Mouse (Mus musculus) hindbrain, embryonic 16.5 days (tissue): Measurements from ENCODE around the gene Pdcd6ip. TPM values are rescaled to one million over a fixed set of nuclear protein-coding genes. Genes with fewer than 3 reads are reported as not detected.
"Not testable (repeated sequence)": the region's sequence is repeated elsewhere in the genome, so short reads cannot be mapped to it uniquely, and the experiment has no call there.

ENCODE experiments used
- ATAC-seq: fragments of 200-750 bp; cut with Nextera tagmentation; 2 replicates; pipeline ENCODE4 v1.8.0; 2017; ENCODE audit warnings: moderate TSS enrichment, moderate library complexity
- H3K27ac ChIP-seq: fragments of 300-500 bp; sonication (generic); 2 replicates; pipeline ENCODE4 v1.5.1; 2014; ENCODE audit warnings: low read depth, mild to moderate bottlenecking, control low read depth, low read length, moderate library complexity
- H3K27me3 ChIP-seq: fragments of 300-500 bp; sonication (generic); replicated peaks from 2 replicates; pipeline ENCODE4 v1.6.1; 2014; ENCODE audit warnings: low read length; ENCODE audit not compliant: control insufficient read depth, insufficient read depth
- H3K36me3 ChIP-seq: fragments of 300-500 bp; sonication (generic); 2 replicates; pipeline ENCODE4 v1.6.1; 2014; ENCODE audit warnings: mild to moderate bottlenecking, low read length, moderate library complexity, mixed read lengths; ENCODE audit not compliant: control insufficient read depth, insufficient read depth
- H3K4me1 ChIP-seq: fragments of 300-500 bp; sonication (generic); 2 replicates; pipeline ENCODE4 v1.6.1; 2014; ENCODE audit warnings: low read depth, low read length; ENCODE audit not compliant: control insufficient read depth, insufficient read depth
- H3K4me2 ChIP-seq: fragments of 300-500 bp; sonication (generic); 2 replicates; pipeline ENCODE4 v1.6.1; 2014; ENCODE audit warnings: mild to moderate bottlenecking, low read length, control low read depth, moderate library complexity
- H3K4me3 ChIP-seq: fragments of 300-500 bp; sonication (generic); 2 replicates; pipeline ENCODE4 v1.5.1; 2014; ENCODE audit warnings: mild to moderate bottlenecking, low read length, control low read depth, moderate library complexity
- H3K9ac ChIP-seq: fragments of 300-500 bp; sonication (generic); 2 replicates; pipeline ENCODE4 v1.6.1; 2014; ENCODE audit warnings: low read depth, mild to moderate bottlenecking, control low read depth, low read length, moderate library complexity
- H3K9me3 ChIP-seq: fragments of 300-500 bp; sonication (generic); 2 replicates; pipeline ENCODE4 v1.6.1; 2014; ENCODE audit warnings: mild to moderate bottlenecking, low read length, moderate library complexity; ENCODE audit not compliant: control insufficient read depth
- WGBS: fragments of 180-500 bp; shearing (Covaris S2); extraction: QIAGEN DNeasy Blood & Tissue Kit; methylation state at CpG from one replicate; pipeline ENCODE4 v1.1.7; 2014; 5-methylcytosine and 5-hydroxymethylcytosine counted together
- polyA plus RNA-seq: library from polyadenylated mRNA; unstranded; fragments of >200 nt; fragmentation: Nextera tagmentation; extraction: Ambion mirVana; gene quantifications from 2 replicates; pipeline ENCODE4 v1.2.1, GENCODE M21; 2015

Gene Pdcd6ip
- polyA plus RNA-seq, 1 experiment from 2014 or later, result 35.4 TPM

DNA sequence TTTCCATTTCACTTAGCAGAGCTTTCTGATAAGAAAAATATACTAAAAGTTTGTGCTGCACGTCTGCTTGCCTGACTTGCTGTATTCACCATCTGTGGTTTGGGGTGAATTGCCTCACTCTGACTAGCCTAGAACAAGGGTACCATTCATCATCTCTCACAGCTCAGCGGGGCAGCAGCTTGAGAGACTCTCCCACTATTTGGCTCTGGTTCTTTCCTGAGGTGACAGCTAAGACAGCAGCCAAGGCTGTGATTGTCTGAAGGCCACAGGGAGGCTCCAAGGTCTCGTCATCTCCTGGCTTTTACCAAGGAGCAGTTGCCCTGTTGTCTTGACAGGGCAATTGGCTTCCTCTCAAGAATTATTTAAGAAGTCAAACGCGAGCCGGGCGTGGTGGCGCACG, 30.0 kb upstream of the Pdcd6ip start:
- H3K9me3 ChIP-seq, result no peaks in the 10 kb centered on the region
- H3K36me3 ChIP-seq, result no peaks in the 10 kb centered on the region
- H3K27ac ChIP-seq, result no peak overlapping the region
- no peak overlapping the region for H3K9ac ChIP-seq
- ATAC-seq, result no peak
- H3K27me3 ChIP-seq, result no peaks in the 10 kb centered on the region
- 44% methylated on average over 9 of the region's 9 CpGs for WGBS
- H3K4me3 ChIP-seq, result no peak overlapping the region
- peaks cover 10% of the 10 kb centered on the region for H3K4me1 ChIP-seq
- H3K4me2 ChIP-seq, result no peak overlapping the region

DNA sequence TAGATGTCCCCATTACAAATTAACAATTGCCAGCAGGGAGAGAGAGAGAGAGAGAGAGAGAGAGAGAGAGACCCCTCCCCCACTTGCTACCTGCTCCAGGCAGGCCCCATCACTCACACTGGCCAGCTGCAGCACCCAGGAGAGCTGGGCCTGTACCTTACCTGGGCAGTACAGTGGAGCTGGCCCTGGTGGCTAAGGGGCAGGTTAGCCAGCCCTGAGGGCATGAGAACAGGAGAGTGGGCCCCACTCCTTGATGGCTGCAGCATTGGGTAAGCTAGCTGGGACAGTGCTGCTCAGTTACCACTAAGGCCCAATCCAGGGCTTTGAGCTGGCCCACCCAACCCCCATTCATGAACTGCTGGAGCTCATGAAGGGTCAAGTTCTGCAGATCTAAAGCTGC, 27.9 kb upstream of the Pdcd6ip start:
- no peak overlapping the region for H3K4me2 ChIP-seq
- H3K27me3 ChIP-seq, result no peaks in the 10 kb centered on the region
- no peak for ATAC-seq
- H3K4me3 ChIP-seq, result no peak overlapping the region
- no peak overlapping the region for H3K9ac ChIP-seq
- H3K36me3 ChIP-seq, result no peaks in the 10 kb centered on the region
- H3K9me3 ChIP-seq, result no peaks in the 10 kb centered on the region
- peaks cover 4% of the 10 kb centered on the region; the same call in 1 of the 2 replicates for H3K4me1 ChIP-seq
- no peak overlapping the region for H3K27ac ChIP-seq

DNA sequence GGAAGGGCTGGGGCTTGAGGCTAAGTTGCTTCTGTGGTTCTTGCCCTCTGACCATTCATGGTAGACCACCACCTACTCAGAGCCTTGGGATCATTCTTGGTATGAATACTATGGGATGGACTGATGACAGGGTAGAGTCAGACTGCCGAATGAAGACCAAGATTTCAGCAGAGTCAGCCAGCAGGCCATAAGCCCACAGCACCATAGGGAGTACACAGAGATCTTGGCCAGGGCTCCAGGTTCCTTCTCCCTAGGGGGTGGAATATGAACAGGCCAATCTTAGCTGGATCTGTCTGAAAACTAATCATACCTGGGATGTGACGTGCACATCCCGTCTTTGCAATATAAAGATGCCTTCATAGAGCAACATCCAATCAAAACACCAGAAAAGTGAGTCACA, 23.5 kb upstream of the Pdcd6ip start:
- Histone ChIP-seq H3K4me3 (no peak overlapping the region), H3K36me3 (no peaks in the 10 kb centered on the region), H3K27me3 (no peaks in the 10 kb centered on the region), H3K4me2 (no peak overlapping the region), H3K9me3 (no peaks in the 10 kb centered on the region), H3K27ac (no peak overlapping the region), H3K4me1 (no peaks in the 10 kb centered on the region), H3K9ac (no peak overlapping the region)
- WGBS, result 80% methylated on average over 3 of the region's 3 CpGs
- no peak for ATAC-seq

DNA sequence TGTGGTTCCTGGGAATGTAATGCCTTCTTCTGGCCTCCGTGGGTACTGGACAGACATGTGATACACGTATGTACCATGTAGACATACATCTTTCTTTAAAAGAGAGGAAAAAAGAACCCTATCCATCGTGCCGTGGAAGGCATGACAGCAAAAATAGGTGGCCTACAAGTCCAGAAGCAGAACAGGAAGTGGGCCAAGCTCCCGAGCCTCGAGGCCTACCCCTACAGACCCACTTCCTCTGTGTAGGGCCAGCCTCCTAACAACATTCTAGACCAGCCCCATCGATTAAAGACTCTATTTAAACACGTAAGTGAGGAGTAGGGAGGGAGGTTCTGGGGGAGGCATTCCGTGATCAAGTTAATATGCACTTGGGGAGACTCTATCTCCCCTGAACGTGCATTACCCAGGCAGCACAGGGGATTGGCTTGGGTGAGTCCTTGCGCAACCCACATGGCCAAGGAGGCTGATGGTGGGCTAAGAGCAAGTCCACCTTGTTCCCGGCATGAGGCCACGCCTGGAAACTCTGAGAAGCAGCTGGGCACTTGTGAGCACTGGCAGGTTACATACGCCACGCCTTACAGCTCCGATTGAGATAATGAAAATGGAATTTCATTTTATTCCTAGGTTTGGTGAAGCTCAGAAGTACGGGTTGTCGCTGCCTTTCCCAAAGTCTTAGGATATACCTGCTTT, 19.1 kb upstream of the Pdcd6ip start:
- H3K27me3 ChIP-seq, result no peaks in the 10 kb centered on the region
- H3K9me3 ChIP-seq, result no peaks in the 10 kb centered on the region
- H3K4me2 ChIP-seq, result no peak overlapping the region
- ATAC-seq, result no peak
- H3K4me3 ChIP-seq, result no peak overlapping the region
- H3K27ac ChIP-seq, result no peak overlapping the region
- no peak overlapping the region for H3K9ac ChIP-seq
- H3K36me3 ChIP-seq, result no peaks in the 10 kb centered on the region
- WGBS, result 90% methylated on average over 18 of the region's 18 CpGs
- no peaks in the 10 kb centered on the region for H3K4me1 ChIP-seq

GRCm38 (mm10) chr9:113726131-113726530, 18.1 kb upstream of the Pdcd6ip start:
- H3K27me3 ChIP-seq, result no peaks in the 10 kb centered on the region
- no peak for ATAC-seq
- H3K4me1 ChIP-seq, result no peaks in the 10 kb centered on the region
- H3K36me3 ChIP-seq, result no peaks in the 10 kb centered on the region
- H3K4me2 ChIP-seq, result no peak overlapping the region
- WGBS, result 80% methylated on average over 3 of the region's 3 CpGs
- no peak overlapping the region for H3K9ac ChIP-seq
- H3K27ac ChIP-seq, result no peak overlapping the region
- H3K9me3 ChIP-seq, result no peaks in the 10 kb centered on the region
- no peak overlapping the region for H3K4me3 ChIP-seq

DNA sequence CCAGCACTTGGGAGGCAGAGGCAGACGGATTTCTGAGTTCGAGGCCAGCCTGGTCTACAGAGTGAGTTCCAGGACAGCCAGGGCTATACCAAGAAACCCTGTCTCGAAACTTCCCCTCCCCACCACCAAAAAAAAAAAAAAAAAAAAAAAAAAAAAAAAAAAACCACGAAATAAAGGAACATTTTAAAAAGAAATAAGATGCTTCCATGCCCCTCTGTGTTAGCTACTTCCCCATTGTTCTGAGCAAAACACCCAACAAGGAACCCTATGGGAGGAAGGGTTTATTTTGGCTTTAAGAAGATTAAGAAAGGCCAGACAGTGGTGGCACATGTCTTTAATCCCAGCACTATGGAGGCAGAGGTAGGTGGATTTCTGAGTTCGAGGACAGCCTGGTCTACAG, 17.6 kb upstream of the Pdcd6ip start:
- not testable (repeated sequence) for H3K9me3 ChIP-seq, H3K4me3 ChIP-seq, H3K9ac ChIP-seq, H3K27ac ChIP-seq, ATAC-seq, H3K27me3 ChIP-seq, H3K36me3 ChIP-seq, H3K4me2 ChIP-seq, H3K4me1 ChIP-seq
- 83% methylated on average over 5 of the region's 5 CpGs for WGBS

GRCm38 (mm10) chr9:113724646-113725045, 16.6 kb upstream of the Pdcd6ip start:
- Histone ChIP-seq H3K9me3 (no peaks in the 10 kb centered on the region), H3K27me3 (no peaks in the 10 kb centered on the region), H3K4me1 (no peaks in the 10 kb centered on the region), H3K27ac (no peak overlapping the region), H3K4me2 (no peak overlapping the region), H3K4me3 (no peak overlapping the region), H3K36me3 (no peaks in the 10 kb centered on the region), H3K9ac (no peak overlapping the region)
- 85% methylated on average over 15 of the region's 15 CpGs for WGBS
- no peak for ATAC-seq

GRCm38 (mm10) chr9:113719063-113719462, 11.0 kb upstream of the Pdcd6ip start:
- Histone ChIP-seq H3K4me3 (no peak overlapping the region), H3K9me3 (no peaks in the 10 kb centered on the region), H3K27ac (no peak overlapping the region), H3K4me2 (no peak overlapping the region), H3K4me1 (no peaks in the 10 kb centered on the region), H3K36me3 (no peaks in the 10 kb centered on the region), H3K9ac (no peak overlapping the region), H3K27me3 (no peaks in the 10 kb centered on the region)
- 38% methylated on average over 5 of the region's 5 CpGs for WGBS
- ATAC-seq, result peak; percentile 69; the same call in 1 of the 2 replicates

GRCm38 (mm10) chr9:113710871-113711270, 2.8 kb upstream of the Pdcd6ip start:
- H3K27me3 ChIP-seq, result no peaks in the 10 kb centered on the region
- H3K27ac ChIP-seq, result no peak overlapping the region
- H3K4me1 ChIP-seq, result peaks cover 13% of the 10 kb centered on the region
- ATAC-seq, result no peak
- no peaks in the 10 kb centered on the region for H3K36me3 ChIP-seq
- no peak overlapping the region for H3K9ac ChIP-seq
- no peak overlapping the region for H3K4me2 ChIP-seq
- H3K4me3 ChIP-seq, result no peak overlapping the region
- 78% methylated on average over 12 of the region's 12 CpGs for WGBS
- H3K9me3 ChIP-seq, result no peaks in the 10 kb centered on the region
